Comparison of ENCODE assay signal across 8 mouse cellular contexts in genomic region chr10:94408356-94409146, GRCm38 (mm10).
DNase-seq lines count a peak whose midpoint lies in the region; ATAC-seq and TF ChIP-seq lines count a peak whose summit lies in the region.

No protein-coding gene starts in this region.

- peak overlapping the region; percentile 47 for H3K4me3 ChIP-seq in heart, embryonic 13.5 days
- peak overlapping the region; percentile 11; the same call in 1 of the 2 replicates for H3K4me3 ChIP-seq in kidney, postnatal 0 days (replicated peaks; ENCODE audit: low read depth, low read length)
- H3K4me3 ChIP-seq in liver, adult 2 months (ENCODE audit: insufficient read depth, low read depth, low read length): no peak overlapping the region
- no peak overlapping the region for H3K4me3 ChIP-seq in myocyte

- no peaks in the 10 kb centered on the region for H3K79me2 ChIP-seq in liver, adult 2 months (ENCODE audit: control insufficient read depth, insufficient read depth, low read length)
- no peaks in the 10 kb centered on the region for H3K79me2 ChIP-seq in myocyte (ENCODE audit: control insufficient read depth, insufficient read depth)

- H3K4me2 ChIP-seq in heart, embryonic 13.5 days: peak overlapping the region; percentile 68
- H3K4me2 ChIP-seq in kidney, postnatal 0 days (ENCODE audit: low read length): peak overlapping the region; percentile 48
- H3K4me2 ChIP-seq in myocyte (ENCODE audit: low read depth): peak overlapping the region; percentile 78

- peaks cover 19% of the 10 kb centered on the region for H3K4me1 ChIP-seq in heart, embryonic 13.5 days
- H3K4me1 ChIP-seq in kidney, postnatal 0 days (replicated peaks; ENCODE audit: insufficient read depth, low read length): peaks cover 1% of the 10 kb centered on the region; the same call in 1 of the 2 replicates
- H3K4me1 ChIP-seq in liver, adult 2 months (ENCODE audit: control insufficient read depth, insufficient read depth, low read length): peaks cover 8% of the 10 kb centered on the region

- TF ChIP-seq CTCF in kidney, postnatal 0 days (IDR thresholded peaks at IDR 0.05; ENCODE audit: low read depth): peak; percentile 98
- TF ChIP-seq CTCF in liver, adult 2 months (IDR thresholded peaks at IDR 0.05; ENCODE audit: low read depth, low read length): peak; percentile 89

- WGBS in heart, embryonic 13.5 days: 20% methylated on average over 22 of the region's 22 CpGs
- WGBS in kidney, postnatal 0 days: 23% methylated on average over 22 of the region's 22 CpGs
- WGBS in liver, adult 2 months: 25% methylated on average over 22 of the region's 22 CpGs

- H3K27ac ChIP-seq in heart, embryonic 13.5 days (replicated peaks): 0 out of 2 replicates have a peak overlapping the region, but pooled peaks have one; percentile 2
- H3K27ac ChIP-seq in kidney, postnatal 0 days: 0 out of 2 replicates have a peak overlapping the region, but pooled peaks have one; percentile 8
- no peak overlapping the region for H3K27ac ChIP-seq in liver, adult 2 months (replicated peaks; ENCODE audit: insufficient read depth, low read depth, low read length)

- 0 out of 2 replicates have a peak, but pooled peaks cover 7% of the 10 kb centered on the region for H3K27me3 ChIP-seq in heart, embryonic 13.5 days (replicated peaks)
- H3K27me3 ChIP-seq in kidney, postnatal 0 days (ENCODE audit: insufficient read depth, low read length): no peaks in the 10 kb centered on the region
- H3K27me3 ChIP-seq in liver, adult 2 months (ENCODE audit: control insufficient read depth, insufficient read depth, low read length): no peaks in the 10 kb centered on the region
- H3K27me3 ChIP-seq in myocyte (ENCODE audit: control insufficient read depth, insufficient read depth, insufficient read length): peaks cover 4% of the 10 kb centered on the region

- no peaks in the 10 kb centered on the region for H3K36me3 ChIP-seq in heart, embryonic 13.5 days
- no peaks in the 10 kb centered on the region for H3K36me3 ChIP-seq in kidney, postnatal 0 days (ENCODE audit: insufficient read depth, low read length)
- H3K36me3 ChIP-seq in liver, adult 2 months (ENCODE audit: control insufficient read depth, insufficient read depth, low read length): no peaks in the 10 kb centered on the region
- no peaks in the 10 kb centered on the region for H3K36me3 ChIP-seq in myocyte (ENCODE audit: control insufficient read depth, insufficient read depth)

- no peak for TF ChIP-seq POLR2A in liver, adult 2 months (IDR thresholded peaks at IDR 0.05; ENCODE audit: extremely low read depth, insufficient read depth, low read length)
- no peak for TF ChIP-seq POLR2A in myocyte (IDR thresholded peaks at IDR 0.05; ENCODE audit: insufficient read length, low read depth)

- ATAC-seq in CD4-positive, CD25-positive, alpha-beta regulatory T cell, adult 4 months: peak; percentile 97
- ATAC-seq in erythroid progenitor cell, adult 5-6 weeks (replicated peaks; ENCODE audit: low FRiP score, poor library complexity, severe bottlenecking): 0 out of 2 replicates have a peak, but pooled peaks have one; percentile 42
- ATAC-seq in heart, embryonic 13.5 days (ENCODE audit: extremely low read depth, insufficient number of reproducible peaks, low FRiP score, low TSS enrichment): no peak
- peak; percentile 67 for ATAC-seq in kidney, postnatal 0 days (replicated peaks; ENCODE audit: low FRiP score, low read depth)

- H3ac ChIP-seq in myocyte (ENCODE audit: control insufficient read depth, insufficient read length): no peak overlapping the region

- peak overlapping the region; percentile 77 for H3K9ac ChIP-seq in heart, embryonic 13.5 days
- no peak overlapping the region for H3K9ac ChIP-seq in kidney, postnatal 0 days (ENCODE audit: low read depth, low read length)
- H3K9ac ChIP-seq in liver, adult 2 months (ENCODE audit: low read depth, low read length): no peak overlapping the region

- peak; percentile 70 for DNase-seq in brain, embryonic 18.5 days (ENCODE audit: low read depth, low spot score)
- peak; percentile 94 for DNase-seq in kidney, postnatal 0 days (ENCODE audit: low spot score)
- DNase-seq in liver, adult 2 months (ENCODE audit: extremely low read depth, low read depth, low spot score): peak; percentile 68
- peak; percentile 31 to 71 for DNase-seq in spleen, postnatal 4 days (ENCODE audit: low spot score in 2 of 2)

- H3K9me3 ChIP-seq in heart, embryonic 13.5 days: no peaks in the 10 kb centered on the region
- no peaks in the 10 kb centered on the region for H3K9me3 ChIP-seq in kidney, postnatal 0 days (replicated peaks; ENCODE audit: low read length)

TF ChIP-seq in myocyte, 11 proteins besides CTCF, POLR2A, EP300 and RAD21:
- TF ChIP-seq TCF3 (IDR thresholded peaks at IDR 0.05; ENCODE audit: insufficient read length, low read depth): no peak
- TF ChIP-seq MAX (IDR thresholded peaks at IDR 0.05; ENCODE audit: low read depth): no peak
- no peak for TF ChIP-seq MYOG (IDR thresholded peaks at IDR 0.05; ENCODE audit: control insufficient read depth in 1 of 3, insufficient read depth in 1 of 3, insufficient read length in 2 of 3, low read depth in 2 of 3)
- TF ChIP-seq E2F4 (IDR thresholded peaks at IDR 0.05; ENCODE audit: insufficient read depth): no peak
- TF ChIP-seq TCF12 (IDR thresholded peaks at IDR 0.05; ENCODE audit: insufficient read depth, poor library complexity, severe bottlenecking): no peak
- no peak for TF ChIP-seq SRF (IDR thresholded peaks at IDR 0.05; ENCODE audit: control insufficient read depth, insufficient read length, low read depth)
- no peak for TF ChIP-seq REST (IDR thresholded peaks at IDR 0.05; ENCODE audit: insufficient read depth, insufficient read length)
- no peak for TF ChIP-seq CEBPB (IDR thresholded peaks at IDR 0.05; ENCODE audit: insufficient read depth, poor library complexity, severe bottlenecking)
- TF ChIP-seq POLR2AphosphoS2 (IDR thresholded peaks at IDR 0.05; ENCODE audit: insufficient read length, low read depth): no peak
- no peak for TF ChIP-seq USF1 (IDR thresholded peaks at IDR 0.05; ENCODE audit: low read depth)
- no peak for TF ChIP-seq MYOD1 (IDR thresholded peaks at IDR 0.05; ENCODE audit: control insufficient read depth in 1 of 3, insufficient read length in 2 of 3, low read depth in 2 of 3)

Comparison
In these comparisons a context has a peak if more than half of its experiments do, and no peak if none do; other contexts are left out.
1. H3K4me3 ChIP-seq: peak in heart, embryonic 13.5 days (single experiment) and kidney, postnatal 0 days (single experiment); none in liver, adult 2 months (single experiment) and myocyte (single experiment).
2. Peak in every context shown above with its lines, with median percentiles within 50 percentile points of each other: DNase-seq and H3K4me2 ChIP-seq.